Comparison of ENCODE assay signal across 25 mouse cellular contexts in the genomic region with DNA sequence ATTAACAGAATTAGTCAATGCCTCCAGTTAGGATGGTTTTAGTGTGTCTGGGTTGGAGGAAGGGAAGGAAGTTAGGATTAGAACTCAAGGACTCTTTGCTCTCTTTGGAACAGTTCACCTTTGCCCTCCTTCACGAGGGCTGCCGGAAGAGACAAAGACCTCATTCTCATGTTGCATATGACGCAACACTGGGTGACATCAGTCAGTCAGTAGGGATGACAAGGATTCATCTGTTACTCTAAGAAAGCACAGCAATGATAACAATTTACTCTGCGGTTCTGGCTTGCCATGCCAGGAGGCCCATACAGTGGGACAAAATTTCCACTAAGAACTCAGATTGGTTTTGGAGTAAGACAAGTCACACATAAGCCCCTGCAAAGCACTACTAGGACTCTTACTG.
A peak's percentile ranks its signal among the peaks of the same experiment; 100 is the strongest.
DNase-seq lines count a peak whose midpoint lies in the region; ATAC-seq and TF ChIP-seq lines count a peak whose summit lies in the region.
"Had no signal": no experiment of that assay in that cellular context is flagged by ENCODE, and none has a peak within 500 bp of the region (broad histone marks: within the 10 kb centered on the region; RNA-seq: fewer than 3 reads in every experiment).

No protein-coding gene starts in this region.

- no peak overlapping the region for H3K4me2 ChIP-seq in kidney, embryonic 15.5 days
- H3K4me2 ChIP-seq in liver, postnatal 0 days (ENCODE audit: low read depth, low read length), result no peak overlapping the region
- no peak overlapping the region for H3K4me2 ChIP-seq in intestine, postnatal 0 days (replicated peaks; ENCODE audit: low read depth)
- H3K4me2 ChIP-seq in forebrain, embryonic 12.5 days, result no peak overlapping the region
- H3K4me2 ChIP-seq: heart, embryonic 12.5 days; stomach, embryonic 15.5 days had no signal

- peak overlapping the region; percentile 30; the same call in 1 of the 2 replicates for H3K27ac ChIP-seq in kidney, adult 2 months (ENCODE audit: insufficient read depth, low read depth, low read length)
- H3K27ac ChIP-seq in kidney, embryonic 15.5 days, result no peak overlapping the region
- peak overlapping the region; percentile 23; the same call in 1 of the 2 replicates for H3K27ac ChIP-seq in liver, postnatal 0 days (ENCODE audit: low read depth)
- H3K27ac ChIP-seq in intestine, postnatal 0 days (ENCODE audit: low read depth, low read length), result no peak overlapping the region
- H3K27ac ChIP-seq in forebrain, embryonic 12.5 days, result no peak overlapping the region
- H3K27ac ChIP-seq: embryonic facial prominence, embryonic 10.5 days; hindbrain, postnatal 0 days; midbrain, embryonic 10.5 days; stomach, embryonic 15.5 days had no signal

- no peak overlapping the region for H3K9ac ChIP-seq in kidney, embryonic 15.5 days
- no peak overlapping the region for H3K9ac ChIP-seq in liver, postnatal 0 days (replicated peaks)
- no peak overlapping the region for H3K9ac ChIP-seq in intestine, postnatal 0 days (ENCODE audit: low read depth, low read length)
- no peak overlapping the region for H3K9ac ChIP-seq in forebrain, embryonic 12.5 days
- H3K9ac ChIP-seq: heart, embryonic 12.5 days; stomach, embryonic 15.5 days had no signal

- TF ChIP-seq POLR2A in kidney, adult 2 months (IDR thresholded peaks at IDR 0.05; ENCODE audit: low read depth, low read length), result no peak

- no peaks in the 10 kb centered on the region for H3K36me3 ChIP-seq in kidney, adult 2 months (ENCODE audit: control insufficient read depth, insufficient read depth, low read length)
- no peaks in the 10 kb centered on the region for H3K36me3 ChIP-seq in kidney, embryonic 15.5 days
- H3K36me3 ChIP-seq in liver, postnatal 0 days (replicated peaks; ENCODE audit: insufficient read depth, low read length), result no peaks in the 10 kb centered on the region
- H3K36me3 ChIP-seq in intestine, postnatal 0 days (ENCODE audit: control insufficient read depth, insufficient read depth), result no peaks in the 10 kb centered on the region
- no peaks in the 10 kb centered on the region for H3K36me3 ChIP-seq in forebrain, embryonic 12.5 days (replicated peaks)
- H3K36me3 ChIP-seq: embryonic facial prominence, embryonic 10.5 days; G1E; heart, embryonic 12.5 days; midbrain, embryonic 10.5 days; stomach, embryonic 15.5 days had no signal

- no peak for ATAC-seq in kidney, embryonic 15.5 days (replicated peaks; ENCODE audit: low FRiP score)
- ATAC-seq in liver, postnatal 0 days, result no peak
- ATAC-seq in intestine, postnatal 0 days, result peak; percentile 31
- no peak for ATAC-seq in forebrain, embryonic 12.5 days (ENCODE audit: low FRiP score)
- ATAC-seq: activated CD4-positive, CD25-positive, alpha-beta regulatory T cell, adult 4 months; forebrain, embryonic 16.5 days; hindbrain, postnatal 0 days; midbrain, embryonic 16.5 days had no signal

- TF ChIP-seq CTCF in kidney, adult 2 months (conservative IDR thresholded peaks at IDR 0.05; ENCODE audit: insufficient read depth, insufficient read length, low read depth, low read length), result no peak
- no peak for TF ChIP-seq CTCF in liver, postnatal 0 days (IDR thresholded peaks at IDR 0.05; ENCODE audit: low read depth)
- TF ChIP-seq CTCF in intestine, postnatal 0 days (IDR thresholded peaks at IDR 0.05; ENCODE audit: low read depth), result no peak

- H3K27me3 ChIP-seq in kidney, adult 2 months (replicated peaks; ENCODE audit: control insufficient read depth, insufficient read depth, low read length), result no peaks in the 10 kb centered on the region
- H3K27me3 ChIP-seq in kidney, embryonic 15.5 days, result no peaks in the 10 kb centered on the region
- H3K27me3 ChIP-seq in liver, postnatal 0 days (ENCODE audit: insufficient read depth, low read length), result no peaks in the 10 kb centered on the region
- no peaks in the 10 kb centered on the region for H3K27me3 ChIP-seq in intestine, postnatal 0 days (replicated peaks; ENCODE audit: control insufficient read depth, insufficient read depth, low read length)
- no peaks in the 10 kb centered on the region for H3K27me3 ChIP-seq in forebrain, embryonic 12.5 days
- H3K27me3 ChIP-seq: CH12.LX; heart, embryonic 12.5 days; stomach, embryonic 15.5 days had no signal

- peaks cover 20% of the 10 kb centered on the region for H3K4me1 ChIP-seq in kidney, adult 2 months (ENCODE audit: control insufficient read depth, insufficient read depth, low read length)
- H3K4me1 ChIP-seq in kidney, embryonic 15.5 days, result peaks cover 31% of the 10 kb centered on the region
- peaks cover 12% of the 10 kb centered on the region for H3K4me1 ChIP-seq in liver, postnatal 0 days (ENCODE audit: insufficient read depth)
- peaks cover 4% of the 10 kb centered on the region; the same call in 1 of the 2 replicates for H3K4me1 ChIP-seq in intestine, postnatal 0 days (replicated peaks; ENCODE audit: control insufficient read depth, insufficient read depth, low read length)
- H3K4me1 ChIP-seq in forebrain, embryonic 12.5 days, result peaks cover 4% of the 10 kb centered on the region

- H3K9me3 ChIP-seq in kidney, embryonic 15.5 days (replicated peaks), result no peaks in the 10 kb centered on the region
- H3K9me3 ChIP-seq in liver, postnatal 0 days (ENCODE audit: low read length), result no peaks in the 10 kb centered on the region
- H3K9me3 ChIP-seq in intestine, postnatal 0 days (ENCODE audit: control insufficient read depth), result no peaks in the 10 kb centered on the region
- H3K9me3 ChIP-seq in forebrain, embryonic 12.5 days, result no peaks in the 10 kb centered on the region
- H3K9me3 ChIP-seq: embryonic facial prominence, embryonic 10.5 days; heart, embryonic 12.5 days; midbrain, embryonic 10.5 days; stomach, embryonic 15.5 days had no signal

- 58% methylated on average over 4 of the region's 4 CpGs for WGBS in kidney, adult 2 months
- 63% methylated on average over 4 of the region's 4 CpGs for WGBS in kidney, embryonic 15.5 days
- WGBS in liver, postnatal 0 days (ENCODE audit: insufficient replicate concordance), result 62% methylated on average over 4 of the region's 4 CpGs
- WGBS in intestine, postnatal 0 days, result 35% methylated on average over 4 of the region's 4 CpGs
- WGBS in forebrain, embryonic 12.5 days, result 59% methylated on average over 4 of the region's 4 CpGs

- H3K4me3 ChIP-seq in kidney, adult 2 months (ENCODE audit: insufficient read depth, low read depth, low read length), result no peak overlapping the region
- H3K4me3 ChIP-seq in kidney, embryonic 15.5 days (replicated peaks), result no peak overlapping the region
- no peak overlapping the region for H3K4me3 ChIP-seq in liver, postnatal 0 days (ENCODE audit: low read depth, low read length)
- no peak overlapping the region for H3K4me3 ChIP-seq in intestine, postnatal 0 days (ENCODE audit: low read depth, low read length)
- H3K4me3 ChIP-seq in forebrain, embryonic 12.5 days (replicated peaks), result no peak overlapping the region
- H3K4me3 ChIP-seq: embryonic facial prominence, embryonic 10.5 days; heart, embryonic 12.5 days; midbrain, embryonic 10.5 days; stomach, embryonic 15.5 days had no signal

- TF ChIP-seq EP300 in liver, postnatal 0 days (IDR thresholded peaks at IDR 0.05; ENCODE audit: low read depth), result no peak

- DNase-seq in kidney, adult 2 months, result peak; percentile 59
- DNase-seq in liver, postnatal 0 days, result no peak
- no peak for DNase-seq in liver
- DNase-seq in thymus, adult 18-20 months, result no peak
- DNase-seq: cerebellum, adult 11-12 months; cerebellum, postnatal 10 days; gastrocnemius, postnatal 10 days; heart, adult 18-20 months; heart, postnatal 10 days; kidney, adult 18-20 months; lung, postnatal 10 days; thymus, postnatal 4 days had no signal

Comparison
In these comparisons a context has a peak if more than half of its experiments do, and no peak if none do; other contexts are left out.
1. H3K27ac ChIP-seq: peak in kidney, adult 2 months (single experiment) and liver, postnatal 0 days (single experiment); none in kidney, embryonic 15.5 days (single experiment), intestine, postnatal 0 days (single experiment) and forebrain, embryonic 12.5 days (single experiment).